Mouse (Mus musculus) thymus, adult 2 months (tissue): ENCODE data around the gene Smn1. TPM values are rescaled to one million over a fixed set of nuclear protein-coding genes. Genes with fewer than 3 reads are reported as not detected.
"Not testable (repeated sequence)": the region's sequence is repeated elsewhere in the genome, so short reads cannot be mapped to it uniquely, and the experiment has no call there.

Source experiments
- DNase-seq: peaks from one replicate; pipeline ENCODE4 v3.0.0; 2021
- H3K27ac ChIP-seq: fragments of 200-500 bp; 2 replicates; pipeline ENCODE4 v1.5.1; 2012; ENCODE audit warnings: low read length, control low read depth; ENCODE audit not compliant: control insufficient read depth, insufficient read depth
- H3K27me3 ChIP-seq: fragments of 200-500 bp; 2 replicates; pipeline ENCODE4 v1.6.1; 2012; ENCODE audit warnings: mild to moderate bottlenecking, low read length, moderate library complexity, mixed read lengths; ENCODE audit not compliant: control insufficient read depth, insufficient read depth
- H3K36me3 ChIP-seq: fragments of 200-500 bp; 2 replicates; pipeline ENCODE4 v1.6.1; 2012; ENCODE audit warnings: mild to moderate bottlenecking, low read length, moderate library complexity; ENCODE audit not compliant: control insufficient read depth, insufficient read depth
- H3K4me1 ChIP-seq: fragments of 200-500 bp; replicated peaks from 2 replicates; pipeline ENCODE4 v1.6.1; 2012; ENCODE audit warnings: low read length; ENCODE audit not compliant: control insufficient read depth, insufficient read depth
- H3K4me3 ChIP-seq: fragments of 200-500 bp; 2 replicates; pipeline ENCODE4 v1.5.1; 2012; ENCODE audit warnings: mild to moderate bottlenecking, low read length, control low read depth, moderate library complexity; ENCODE audit not compliant: control insufficient read depth, insufficient read depth
- CTCF ChIP-seq: fragments of 200-500 bp; IDR thresholded peaks from 2 replicates; pipeline ENCODE4 v1.5.1; 2012; ENCODE audit warnings: mild to moderate bottlenecking, control low read depth, low read length, moderate library complexity, borderline replicate concordance; ENCODE audit not compliant: control insufficient read depth, poor library complexity, insufficient read depth; ENCODE audit errors: extremely low read depth
- POLR2A ChIP-seq: fragments of 200-500 bp; IDR thresholded peaks from 2 replicates; pipeline ENCODE4 v1.6.1; 2012; ENCODE audit warnings: mild to moderate bottlenecking, low read length, control low read depth, moderate library complexity; ENCODE audit not compliant: control insufficient read depth, poor library complexity, insufficient read depth; ENCODE audit errors: extremely low read depth
- WGBS: fragments of 180-500 bp; shearing (Covaris S2); methylation state at CpG from one replicate; pipeline ENCODE4 v1.1.7; 2018; 5-methylcytosine and 5-hydroxymethylcytosine counted together
- polyA plus RNA-seq: library from polyadenylated mRNA; depleted of rRNA; stranded (reverse); fragments of >200 nt; gene quantifications from 2 replicates; pipeline ENCODE4 v1.2.3, GENCODE M21; 2012

The Smn1 gene
- polyA plus RNA-seq, 1 experiment, result 22.8 TPM

- DNase-seq, result no peak
- Histone ChIP-seq H3K27me3 (no peaks in the 10 kb centered on the region), H3K27ac (no peak overlapping the region), H3K4me3 (no peak overlapping the region), H3K4me1 (peaks cover 9% of the 10 kb centered on the region), H3K36me3 (peaks cover 23% of the 10 kb centered on the region)
- WGBS, result 96% methylated on average over 3 of the region's 3 CpGs
- no peak for TF ChIP-seq CTCF
- TF ChIP-seq POLR2A, result no peak
Observed at GRCm38 (mm10) chr13:100123970-100124369, 682 bp upstream of the Smn1 start.

GRCm38 (mm10) chr13:100125258-100125643, 599 bp downstream of the Smn1 start:
- TF ChIP-seq CTCF, result no peak
- no peak for TF ChIP-seq POLR2A
- WGBS, result 2% methylated on average over 10 of the region's 10 CpGs
- peak; percentile 5 for DNase-seq

GRCm38 (mm10) chr13:100141646-100142314, 17.1 kb downstream of the Smn1 start:
- no peak for DNase-seq
- H3K36me3 ChIP-seq, result peaks cover 15% of the 10 kb centered on the region
- H3K4me3 ChIP-seq, result no peak overlapping the region
- WGBS, result 88% methylated on average over 8 of the region's 8 CpGs
- H3K4me1 ChIP-seq, result no peaks in the 10 kb centered on the region
- no peak overlapping the region for H3K27ac ChIP-seq
- TF ChIP-seq POLR2A (no peak), CTCF (no peak)
- no peaks in the 10 kb centered on the region for H3K27me3 ChIP-seq

More at GRCm38 (mm10) chr13:100125258-100125643, 599 bp downstream of the Smn1 start:
- Histone ChIP-seq H3K36me3 (peaks cover 27% of the 10 kb centered on the region), H3K4me3 (peak overlapping the region; percentile 69), H3K27me3 (no peaks in the 10 kb centered on the region), H3K27ac (no peak overlapping the region), H3K4me1 (peaks cover 9% of the 10 kb centered on the region)

GRCm38 (mm10) chr13:100152659-100153058, 28.0 kb downstream of the Smn1 start:
- Histone ChIP-seq H3K27me3 (no peaks in the 10 kb centered on the region), H3K4me1 (no peaks in the 10 kb centered on the region), H3K36me3 (no peaks in the 10 kb centered on the region), H3K27ac (no peak overlapping the region), H3K4me3 (no peak overlapping the region)
- 28% methylated on average over 1 of the region's 1 CpGs for WGBS
- TF ChIP-seq CTCF (no peak), POLR2A (no peak)
- DNase-seq, result no peak

GRCm38 (mm10) chr13:100156624-100157023, 32.0 kb downstream of the Smn1 start:
- H3K36me3 ChIP-seq, result no peaks in the 10 kb centered on the region
- 92% methylated on average over 3 of the region's 3 CpGs for WGBS
- H3K4me3 ChIP-seq, result no peak overlapping the region
- no peaks in the 10 kb centered on the region for H3K4me1 ChIP-seq
- no peak for TF ChIP-seq POLR2A
- TF ChIP-seq CTCF, result no peak
- no peak for DNase-seq
- no peak overlapping the region for H3K27ac ChIP-seq
- H3K27me3 ChIP-seq, result no peaks in the 10 kb centered on the region

- not testable (repeated sequence) for H3K27ac ChIP-seq, H3K4me3 ChIP-seq, H3K36me3 ChIP-seq, DNase-seq, H3K27me3 ChIP-seq, H3K4me1 ChIP-seq
- 92% methylated on average over 11 of the region's 11 CpGs for WGBS
Observed at GRCm38 (mm10) chr13:100161171-100161870, 36.7 kb downstream of the Smn1 start.

- not testable (repeated sequence) for H3K36me3 ChIP-seq, H3K27me3 ChIP-seq, DNase-seq, H3K27ac ChIP-seq, H3K4me1 ChIP-seq, H3K4me3 ChIP-seq
Observed at GRCm38 (mm10) chr13:100162467-100162866, 37.8 kb downstream of the Smn1 start.

- 81% methylated on average over 2 of the region's 2 CpGs for WGBS
- not testable (repeated sequence) for H3K4me1 ChIP-seq, H3K27ac ChIP-seq, H3K4me3 ChIP-seq, H3K27me3 ChIP-seq, DNase-seq, H3K36me3 ChIP-seq
Observed at GRCm38 (mm10) chr13:100166378-100166777, 41.7 kb downstream of the Smn1 start.

- not testable (repeated sequence) for H3K4me3 ChIP-seq, H3K36me3 ChIP-seq, H3K4me1 ChIP-seq, H3K27me3 ChIP-seq, H3K27ac ChIP-seq, DNase-seq
- WGBS, result 99% methylated on average over 4 of the region's 5 CpGs
Observed at GRCm38 (mm10) chr13:100174360-100174759, 49.7 kb downstream of the Smn1 start.
